ENCODE assay signal across 1 mouse cellular context in genomic region chr15:79321733-79322190, GRCm38 (mm10).
TF ChIP-seq lines count a peak whose summit lies in the region.

No protein-coding gene starts in this region.

TF ChIP-seq in MEL, 35 proteins besides CTCF, POLR2A, EP300 and RAD21:
- TF ChIP-seq CHD1 (IDR thresholded peaks at IDR 0.05; ENCODE audit: low read depth, low read length): no peak
- peak; percentile 45; the same call in 1 of the 2 replicates for TF ChIP-seq BHLHE40 (IDR thresholded peaks at IDR 0.05; ENCODE audit: borderline replicate concordance, low read depth, low read length)
- TF ChIP-seq MAX (IDR thresholded peaks at IDR 0.05; ENCODE audit: low read length): 0 out of 2 replicates have a peak, but pooled peaks have one; percentile 34
- TF ChIP-seq TAL1 (IDR thresholded peaks at IDR 0.05; ENCODE audit: low read length): peak; percentile 26; the same call in 1 of the 2 replicates
- peak; percentile 55; the same call in 1 of the 2 replicates for TF ChIP-seq ZNF384 (IDR thresholded peaks at IDR 0.05; ENCODE audit: low read depth, low read length)
- TF ChIP-seq MXI1 (IDR thresholded peaks at IDR 0.05; ENCODE audit: low read depth, low read length): peak; percentile 27; the same call in 1 of the 2 replicates
- peak; percentile 77 for TF ChIP-seq ETS1 (IDR thresholded peaks at IDR 0.05; ENCODE audit: low read depth, low read length)
- peak; percentile 51; the same call in 1 of the 2 replicates for TF ChIP-seq TCF12 (IDR thresholded peaks at IDR 0.05; ENCODE audit: low read depth, low read length)
- peak; percentile 66 for TF ChIP-seq GATA1 (IDR thresholded peaks at IDR 0.05; ENCODE audit: low read depth, low read length)
- no peak for TF ChIP-seq USF2 (IDR thresholded peaks at IDR 0.05; ENCODE audit: borderline replicate concordance in 1 of 2, insufficient read depth in 1 of 2, low read depth in 1 of 2, low read length in 2 of 2)
- TF ChIP-seq USF1 (IDR thresholded peaks at IDR 0.05; ENCODE audit: low read depth, low read length): peak; percentile 73; the same call in 1 of the 2 replicates
